Mouse (Mus musculus) heart, adult 2 months (tissue): Measurements from ENCODE around the gene Trpc4ap. TPM values are rescaled to one million over a fixed set of nuclear protein-coding genes. Genes with fewer than 3 reads are reported as not detected.

Source experiments
- DNase-seq, 2 experiments: peaks; one replicate each; pipeline ENCODE4 v3.0.0; 2021
- H3K27ac ChIP-seq: fragments of 200-600 bp; 2 replicates; pipeline ENCODE4 v1.8.1; 2022
- H3K27me3 ChIP-seq: fragments of 200-500 bp; 2 replicates; pipeline ENCODE4 v1.6.1; 2012; ENCODE audit warnings: mild to moderate bottlenecking, low read length, inconsistent platforms, mixed read lengths; ENCODE audit not compliant: control insufficient read depth, insufficient read depth
- H3K36me3 ChIP-seq: fragments of 200-500 bp; 2 replicates; pipeline ENCODE4 v1.6.1; 2012; ENCODE audit warnings: low read length, inconsistent platforms; ENCODE audit not compliant: control insufficient read depth, insufficient read depth
- H3K4me1 ChIP-seq: fragments of 200-500 bp; 2 replicates; pipeline ENCODE4 v1.6.1; 2011; ENCODE audit warnings: low read length; ENCODE audit not compliant: control insufficient read depth, insufficient read depth
- H3K4me3 ChIP-seq: fragments of 200-600 bp; 2 replicates; pipeline ENCODE4 v1.8.1; 2022
- H3K79me2 ChIP-seq: fragments of 200-500 bp; replicated peaks from 2 replicates; pipeline ENCODE4 v1.6.1; 2012; ENCODE audit warnings: mild to moderate bottlenecking, inconsistent platforms, low read length, moderate library complexity, mixed read lengths; ENCODE audit not compliant: control insufficient read depth, insufficient read depth
- H3K9ac ChIP-seq: fragments of 200-500 bp; 2 replicates; pipeline ENCODE4 v1.6.1; 2012; ENCODE audit warnings: low read depth, mild to moderate bottlenecking, control low read depth, inconsistent platforms, low read length, mixed read lengths
- CTCF ChIP-seq: fragments of 200-600 bp; IDR thresholded peaks from 2 replicates; pipeline ENCODE4 v1.8.1; 2022; ENCODE audit warnings: antibody characterized with exemption, mild to moderate bottlenecking, moderate library complexity
- EP300 ChIP-seq: fragments of 200-500 bp; IDR thresholded peaks from 2 replicates; pipeline ENCODE4 v1.6.1; 2011; ENCODE audit warnings: low read depth, low read length, control low read depth; ENCODE audit not compliant: insufficient read depth
- POLR2A ChIP-seq: fragments of 200-500 bp; IDR thresholded peaks from 2 replicates; pipeline ENCODE4 v1.6.1; 2011; ENCODE audit warnings: mild to moderate bottlenecking, low read depth, low read length, control low read depth; ENCODE audit not compliant: insufficient read depth
- WGBS: fragments of 180-500 bp; shearing (Covaris S2); methylation state at CpG from one replicate; pipeline ENCODE4 v1.1.7; 2018; 5-methylcytosine and 5-hydroxymethylcytosine counted together
- intact Hi-C: fragments of 180-260 bp; cut with DNase I; formaldehyde crosslinking; loops from one replicate; pipeline ENCODE4 v1.15.1; 2025
- polyA plus RNA-seq: library from polyadenylated mRNA; depleted of rRNA; stranded (reverse); fragments of >200 nt; gene quantifications from 2 replicates; pipeline ENCODE4 v1.2.3, GENCODE M21; 2012
- total RNA-seq, 2 experiments: library from RNA; stranded (reverse); gene quantifications; 2 replicates each; pipeline ENCODE4 v1.2.3; 2021

Gene Trpc4ap
- total and polyA plus RNA-seq, 3 experiments, result 77.0 to 95.6 (median 84.9) TPM

GRCm38 (mm10) chr2:155627030-155627738, 65.0 kb downstream of the Trpc4ap start:
- WGBS, result 59% methylated on average over 21 of the region's 21 CpGs
- TF ChIP-seq EP300, result 0 out of 2 replicates have a peak, but pooled peaks have one; percentile 35
- no peak for TF ChIP-seq POLR2A
- no peaks in the 10 kb centered on the region for H3K27me3 ChIP-seq
- H3K4me3 ChIP-seq, result no peak overlapping the region
- peak; percentile 58 to 75 for DNase-seq
- no peaks in the 10 kb centered on the region for H3K36me3 ChIP-seq
- no peaks in the 10 kb centered on the region; the same call in 1 of the 2 replicates for H3K4me1 ChIP-seq
- H3K79me2 ChIP-seq, result no peaks in the 10 kb centered on the region
- no peak overlapping the region for H3K9ac ChIP-seq
- no peak overlapping the region for H3K27ac ChIP-seq
- intact Hi-C loops, result no loop called here

- TF ChIP-seq POLR2A, result no peak
- TF ChIP-seq EP300, result no peak
- TF ChIP-seq CTCF, result no peak
- Histone ChIP-seq H3K27ac (no peak overlapping the region), H3K9ac (no peak overlapping the region), H3K79me2 (no peaks in the 10 kb centered on the region), H3K4me3 (no peak overlapping the region), H3K36me3 (no peaks in the 10 kb centered on the region), H3K27me3 (no peaks in the 10 kb centered on the region), H3K4me1 (no peaks in the 10 kb centered on the region; the same call in 1 of the 2 replicates)
- WGBS, result 53% methylated on average over 15 of the region's 15 CpGs
- intact Hi-C loops, result no loop called here
- DNase-seq, result no peak
Observed at GRCm38 (mm10) chr2:155626277-155626676, 65.9 kb downstream of the Trpc4ap start.

- intact Hi-C loops, result no loop called here
- no peak overlapping the region for H3K27ac ChIP-seq
- no peaks in the 10 kb centered on the region for H3K36me3 ChIP-seq
- WGBS, result 34% methylated on average over 10 of the region's 10 CpGs
- no peaks in the 10 kb centered on the region for H3K27me3 ChIP-seq
- H3K4me1 ChIP-seq, result no peaks in the 10 kb centered on the region; the same call in 1 of the 2 replicates
- TF ChIP-seq CTCF (peak; percentile 78), POLR2A (peak; percentile 34; the same call in 1 of the 2 replicates), EP300 (0 out of 2 replicates have a peak, but pooled peaks have one; percentile 17)
- no peak overlapping the region for H3K4me3 ChIP-seq
- H3K79me2 ChIP-seq, result no peaks in the 10 kb centered on the region
- no peak overlapping the region for H3K9ac ChIP-seq
- DNase-seq, result no peak
Observed at GRCm38 (mm10) chr2:155624730-155625129, 67.5 kb downstream of the Trpc4ap start.

GRCm38 (mm10) chr2:155623996-155624395, 68.2 kb downstream of the Trpc4ap start:
- Histone ChIP-seq H3K27ac (no peak overlapping the region), H3K4me3 (no peak overlapping the region), H3K79me2 (no peaks in the 10 kb centered on the region), H3K4me1 (no peaks in the 10 kb centered on the region; the same call in 1 of the 2 replicates), H3K27me3 (no peaks in the 10 kb centered on the region), H3K36me3 (no peaks in the 10 kb centered on the region), H3K9ac (no peak overlapping the region)
- intact Hi-C loops, result no loop called here
- TF ChIP-seq CTCF (no peak), EP300 (no peak), POLR2A (no peak)
- no peak for DNase-seq
- WGBS, result 63% methylated on average over 6 of the region's 6 CpGs

GRCm38 (mm10) chr2:155622606-155623005, 69.6 kb downstream of the Trpc4ap start:
- Histone ChIP-seq H3K4me1 (no peaks in the 10 kb centered on the region), H3K79me2 (no peaks in the 10 kb centered on the region), H3K4me3 (no peak overlapping the region), H3K9ac (no peak overlapping the region), H3K27ac (no peak overlapping the region), H3K36me3 (no peaks in the 10 kb centered on the region), H3K27me3 (no peaks in the 10 kb centered on the region)
- DNase-seq, result no peak
- intact Hi-C loops, result no loop called here
- WGBS, result 38% methylated on average over 11 of the region's 11 CpGs
- TF ChIP-seq EP300 (no peak), CTCF (no peak), POLR2A (no peak)

- H3K36me3 ChIP-seq, result no peaks in the 10 kb centered on the region
Observed at GRCm38 (mm10) chr2:155619817-155620216, 72.4 kb downstream of the Trpc4ap start.

More at GRCm38 (mm10) chr2:155619817-155620216, 72.4 kb downstream of the Trpc4ap start:
- WGBS, result 17% methylated on average over 8 of the region's 8 CpGs
- TF ChIP-seq EP300 (no peak), POLR2A (no peak), CTCF (peak; percentile 92)
- Histone ChIP-seq H3K4me3 (no peak overlapping the region), H3K27ac (no peak overlapping the region), H3K4me1 (no peaks in the 10 kb centered on the region), H3K27me3 (no peaks in the 10 kb centered on the region), H3K79me2 (no peaks in the 10 kb centered on the region), H3K9ac (no peak overlapping the region)
- intact Hi-C loops, result loop anchor here (1.0 to 2.0 kb wide), 3 partner anchors 23 to 108 kb away; no protein-coding TSS in a partner anchor
- peak; percentile 78 to 89 for DNase-seq
